Mouse (Mus musculus) midbrain, embryonic 11.5 days (tissue): ENCODE measurements around the gene Dcaf15. TPM values are rescaled to one million over a fixed set of nuclear protein-coding genes. Genes with fewer than 3 reads are reported as not detected.

Source experiments
- microRNA counts: library from miRNA; unstranded; fragments of <30 nt; microRNA quantifications from one replicate; lab custom pipeline; 2015
- microRNA-seq: library from miRNA; unstranded; fragments of <30 nt; microRNA quantifications from one replicate; pipeline ENCODE4, GENCODE M21; 2017
- polyA plus RNA-seq: library from polyadenylated mRNA; unstranded; fragments of >200 nt; fragmentation: Nextera tagmentation; extraction: Ambion mirVana; gene quantifications from 2 replicates; pipeline ENCODE4 v1.2.1, GENCODE M21; 2014

Dcaf15 gene
- polyA plus RNA-seq, 1 experiment from 2014 or later, result 14.3 TPM

MicroRNAs within 50 kb of the gene (microRNA counts, 519-probe panel; counts per million panel counts)
- 3,707 counts per million, percentile 25 among the panel's probes with 10 or more counts for microRNA mmu-miR-709 (lab: Ali Mortazavi, UCI)

Small RNA genes lying within 50 kb of the gene (microRNA-seq; reads per million reads assigned to microRNA genes)
- not detected for gene Mir709

Other genes with a start within 250 kb of the Dcaf15 start
- gene Adgrl1, start 204.7 kb downstream of the Dcaf15 start, polyA plus RNA-seq, result 13.7 and 16.4 TPM in 2 replicates
- gene Gm10644, start 149.6 kb downstream of the Dcaf15 start, polyA plus RNA-seq, result 0.61 and 0.81 TPM in 2 replicates
- 92.5 and 96.5 TPM in 2 replicates for gene Asf1b, start 149.3 kb downstream of the Dcaf15 start, polyA plus RNA-seq
- 139 and 156 TPM in 2 replicates for gene Prkaca, start 131.8 kb downstream of the Dcaf15 start, polyA plus RNA-seq
- gene Samd1, start 107.1 kb downstream of the Dcaf15 start, polyA plus RNA-seq, result 12.8 and 12.9 TPM in 2 replicates
- 0.33 and 0.56 TPM in 2 replicates for gene 1700067K01Rik, start 103.3 kb downstream of the Dcaf15 start, polyA plus RNA-seq
- gene 2210011C24Rik, start 92.6 kb downstream of the Dcaf15 start, polyA plus RNA-seq, result not detected in 2 replicates
- gene Palm3, start 83.3 kb downstream of the Dcaf15 start, polyA plus RNA-seq, result 2.0 and 2.2 TPM in 2 replicates
- gene Il27ra, start 62.2 kb downstream of the Dcaf15 start, polyA plus RNA-seq, result 0.23 TPM in 2 replicates
- gene Rln3, start 59.8 kb downstream of the Dcaf15 start, polyA plus RNA-seq, result not detected in 2 replicates
- 2.2 and 2.4 TPM in 2 replicates for gene Gm10643, start 39.6 kb downstream of the Dcaf15 start, polyA plus RNA-seq
- 6.0 and 7.8 TPM in 2 replicates for gene Rfx1, start 37.9 kb downstream of the Dcaf15 start, polyA plus RNA-seq
- gene Podnl1, start 21.2 kb upstream of the Dcaf15 start, polyA plus RNA-seq, result 0.25 and 0.32 TPM in 2 replicates
- gene Cc2d1a, start 43.2 kb upstream of the Dcaf15 start, polyA plus RNA-seq, result 7.6 and 8.9 TPM in 2 replicates
- 0.83 and 0.86 TPM in 2 replicates for gene 4930432K21Rik, start 43.3 kb upstream of the Dcaf15 start, polyA plus RNA-seq
- gene Nanos3, start 80.4 kb upstream of the Dcaf15 start, polyA plus RNA-seq, result 4.7 and 4.9 TPM in 2 replicates
- gene Zswim4, start 132.3 kb upstream of the Dcaf15 start, polyA plus RNA-seq, result 19.4 and 24.7 TPM in 2 replicates
- gene D8Ertd738e, start 145.0 kb upstream of the Dcaf15 start, polyA plus RNA-seq, result 281 and 304 TPM in 2 replicates
- 47.2 and 52.4 TPM in 2 replicates for gene Mri1, start 152.6 kb upstream of the Dcaf15 start, polyA plus RNA-seq
- 22.2 and 23.3 TPM in 2 replicates for gene Ccdc130, start 165.6 kb upstream of the Dcaf15 start, polyA plus RNA-seq